Mouse (Mus musculus) limb, embryonic 14.5 days (tissue): Measurements from ENCODE around the gene Nabp2. TPM values are rescaled to one million over a fixed set of nuclear protein-coding genes. Genes with fewer than 3 reads are reported as not detected.

Source experiments
- ATAC-seq: fragments of 200-750 bp; cut with Nextera tagmentation; 2 replicates; pipeline ENCODE4 v1.8.0; 2017; ENCODE audit warnings: low read depth, moderate number of reproducible peaks, moderate TSS enrichment; ENCODE audit not compliant: low FRiP score
- DNase-seq: peaks from one replicate; pipeline ENCODE4 v3.0.0-alpha.2; 2015; ENCODE audit warnings: low spot score
- H3K27ac ChIP-seq: fragments of 300-500 bp; sonication (generic); replicated peaks from 2 replicates; pipeline ENCODE4 v1.5.1; 2014; ENCODE audit warnings: low read depth, mild to moderate bottlenecking, low read length, moderate library complexity, mixed read lengths
- H3K27me3 ChIP-seq: fragments of 300-500 bp; sonication (generic); 2 replicates; pipeline ENCODE4 v1.6.1; 2014; ENCODE audit warnings: low read length, mixed read lengths; ENCODE audit not compliant: control insufficient read depth, insufficient read depth
- H3K36me3 ChIP-seq: fragments of 300-500 bp; sonication (generic); 2 replicates; pipeline ENCODE4 v1.6.1; 2014; ENCODE audit warnings: mild to moderate bottlenecking, low read length, moderate library complexity, mixed read lengths; ENCODE audit not compliant: control insufficient read depth, insufficient read depth
- H3K4me1 ChIP-seq: fragments of 300-500 bp; sonication (generic); 2 replicates; pipeline ENCODE4 v1.6.1; 2014; ENCODE audit warnings: antibody characterized with exemption, low read length, mixed read lengths; ENCODE audit not compliant: control insufficient read depth, insufficient read depth
- H3K4me2 ChIP-seq: fragments of 300-500 bp; sonication (generic); replicated peaks from 2 replicates; pipeline ENCODE4 v1.6.1; 2014; ENCODE audit warnings: low read depth, mild to moderate bottlenecking, low read length, moderate library complexity; ENCODE audit not compliant: severe bottlenecking
- H3K4me3 ChIP-seq: fragments of 300-500 bp; sonication (generic); replicated peaks from 2 replicates; pipeline ENCODE4 v1.5.1; 2014; ENCODE audit warnings: low read length
- H3K9ac ChIP-seq: fragments of 300-500 bp; sonication (generic); 2 replicates; pipeline ENCODE4 v1.6.1; 2014; ENCODE audit warnings: mild to moderate bottlenecking, low read depth, low read length, moderate library complexity; ENCODE audit not compliant: severe bottlenecking
- H3K9me3 ChIP-seq: fragments of 300-500 bp; sonication (generic); 2 replicates; pipeline ENCODE4 v1.6.1; 2016; ENCODE audit warnings: low read length; ENCODE audit not compliant: control insufficient read depth
- POLR2A ChIP-seq: fragments of 200-500 bp; IDR thresholded peaks from 2 replicates; pipeline ENCODE4 v1.8.0; 2012; ENCODE audit warnings: inconsistent platforms, mild to moderate bottlenecking, moderate library complexity, borderline replicate concordance; ENCODE audit not compliant: insufficient read depth, insufficient read length; ENCODE audit errors: extremely low read depth
- WGBS: fragments of 180-500 bp; shearing (Covaris S2); extraction: QIAGEN DNeasy Blood & Tissue Kit; methylation state at CpG from one replicate; pipeline ENCODE4 v1.1.7; 2014; 5-methylcytosine and 5-hydroxymethylcytosine counted together
- polyA plus RNA-seq, 2 experiments: library from polyadenylated mRNA; depleted of rRNA in 1 of 2; stranded (reverse) in 1 of 2; unstranded in 1 of 2; fragments of >200 nt; fragmentation: Nextera tagmentation in 1 of 2; extraction: Ambion mirVana in 1 of 2; gene quantifications; 2 replicates each; pipeline versions ENCODE4 v1.2.1 to v1.2.3; 2012 to 2014

The Nabp2 gene
- polyA plus RNA-seq (2012; rRNA removed) (38.9 and 42.3 TPM in 2 replicates), polyA plus RNA-seq (2014; fragmentation: Nextera tagmentation; extraction: Ambion mirVana) (68.6 and 71.9 TPM in 2 replicates)

DNA sequence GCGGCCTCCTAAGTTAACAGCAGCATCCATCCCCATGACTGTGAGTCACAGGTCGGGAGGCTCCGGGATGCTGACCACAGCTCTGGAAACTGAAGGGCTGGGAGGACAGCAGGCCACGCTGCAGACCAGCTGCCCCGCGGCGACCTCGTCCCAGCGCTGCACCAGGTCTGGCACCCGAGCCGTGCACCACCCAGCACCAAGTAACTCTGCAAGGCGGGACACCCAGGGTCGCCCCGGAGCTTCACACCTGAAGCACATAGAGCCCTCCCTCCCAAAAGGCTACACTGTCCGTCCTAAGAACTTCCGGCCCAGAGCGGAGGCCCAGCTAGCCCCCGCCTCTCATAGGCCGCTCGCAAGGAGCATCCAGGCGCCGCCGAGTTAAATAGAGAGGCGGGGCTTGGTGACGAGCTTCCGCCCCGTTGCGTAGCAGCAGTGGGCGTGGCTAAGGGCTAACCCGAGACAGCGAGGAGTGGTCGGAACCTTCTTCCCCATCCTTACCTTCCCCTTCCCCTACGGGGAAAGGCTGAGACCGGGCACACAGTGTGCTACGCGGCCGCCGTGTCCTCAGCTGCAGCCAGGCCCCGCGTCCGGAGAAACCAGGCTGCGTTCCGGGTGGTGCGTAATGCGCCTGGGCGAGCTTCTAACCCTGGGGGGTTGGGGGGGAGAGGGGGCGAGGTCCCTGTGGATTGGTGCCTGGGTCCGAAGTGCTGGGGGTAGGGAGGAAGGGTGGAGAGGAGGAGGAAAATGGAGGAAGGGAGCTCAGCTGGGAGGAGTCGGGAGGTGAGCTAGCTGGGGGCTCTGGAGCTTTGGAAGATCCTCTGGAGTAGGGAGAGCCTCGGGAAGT lies at the start of gene Nabp2, which contains the start of gene Rnf41:
Nabp2 (minus strand) TSS at position 282 of the 844 bp plus-strand sequence.
Rnf41 (plus strand) TSS at position 447 of the 844 bp plus-strand sequence.
- peak within 1 kb of the TSS; percentile 89 for H3K27ac ChIP-seq
- H3K36me3 ChIP-seq, result peaks cover 34% of the 10 kb centered on the region
- peak; percentile 59; the same call in 1 of the 2 replicates for TF ChIP-seq POLR2A
- peak within 1 kb of the TSS; percentile 72 for H3K4me3 ChIP-seq
- peak; percentile 98 for DNase-seq
- no peaks in the 10 kb centered on the region for H3K27me3 ChIP-seq
- H3K9me3 ChIP-seq, result no peaks in the 10 kb centered on the region
- ATAC-seq, result peak; percentile 93
- peak within 1 kb of the TSS; percentile 97 for H3K4me2 ChIP-seq
- peak within 1 kb of the TSS; percentile 70 for H3K9ac ChIP-seq
- H3K4me1 ChIP-seq, result peaks cover 24% of the 10 kb centered on the region
- under 1% methylated on average over 45 of the region's 50 CpGs for WGBS

DNA sequence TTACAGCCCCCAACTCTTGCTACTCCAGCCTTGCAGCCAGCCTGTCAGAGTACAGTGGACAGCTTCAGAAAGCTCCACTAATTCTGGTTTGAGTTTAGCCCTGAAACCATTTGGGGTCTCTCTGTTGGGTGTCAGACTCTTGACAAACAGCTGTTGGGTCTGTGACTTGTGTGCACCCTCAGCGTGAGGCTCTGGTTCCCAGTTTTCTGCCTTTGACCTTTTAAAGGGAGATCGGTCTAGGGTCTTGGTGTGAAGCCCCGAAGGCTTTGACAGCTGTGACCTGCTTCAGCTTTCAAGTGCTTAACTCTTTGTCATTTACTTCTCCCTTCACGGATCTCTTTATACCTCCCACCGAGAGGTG lies 49.0 kb upstream of the Nabp2 start:
- 4% methylated on average over 5 of the region's 5 CpGs for WGBS
- no peak for ATAC-seq
- peaks cover 40% of the 10 kb centered on the region for H3K36me3 ChIP-seq
- H3K9me3 ChIP-seq, result no peaks in the 10 kb centered on the region
- no peak for DNase-seq
- no peaks in the 10 kb centered on the region for H3K27me3 ChIP-seq
- peak overlapping the region; percentile 96 for H3K9ac ChIP-seq
- TF ChIP-seq POLR2A, result no peak
- no peak overlapping the region; the same call in 1 of the 2 replicates for H3K27ac ChIP-seq
- peaks cover 10% of the 10 kb centered on the region for H3K4me1 ChIP-seq
- H3K4me3 ChIP-seq, result peak overlapping the region; percentile 95
- peak overlapping the region; percentile 62 for H3K4me2 ChIP-seq

DNA sequence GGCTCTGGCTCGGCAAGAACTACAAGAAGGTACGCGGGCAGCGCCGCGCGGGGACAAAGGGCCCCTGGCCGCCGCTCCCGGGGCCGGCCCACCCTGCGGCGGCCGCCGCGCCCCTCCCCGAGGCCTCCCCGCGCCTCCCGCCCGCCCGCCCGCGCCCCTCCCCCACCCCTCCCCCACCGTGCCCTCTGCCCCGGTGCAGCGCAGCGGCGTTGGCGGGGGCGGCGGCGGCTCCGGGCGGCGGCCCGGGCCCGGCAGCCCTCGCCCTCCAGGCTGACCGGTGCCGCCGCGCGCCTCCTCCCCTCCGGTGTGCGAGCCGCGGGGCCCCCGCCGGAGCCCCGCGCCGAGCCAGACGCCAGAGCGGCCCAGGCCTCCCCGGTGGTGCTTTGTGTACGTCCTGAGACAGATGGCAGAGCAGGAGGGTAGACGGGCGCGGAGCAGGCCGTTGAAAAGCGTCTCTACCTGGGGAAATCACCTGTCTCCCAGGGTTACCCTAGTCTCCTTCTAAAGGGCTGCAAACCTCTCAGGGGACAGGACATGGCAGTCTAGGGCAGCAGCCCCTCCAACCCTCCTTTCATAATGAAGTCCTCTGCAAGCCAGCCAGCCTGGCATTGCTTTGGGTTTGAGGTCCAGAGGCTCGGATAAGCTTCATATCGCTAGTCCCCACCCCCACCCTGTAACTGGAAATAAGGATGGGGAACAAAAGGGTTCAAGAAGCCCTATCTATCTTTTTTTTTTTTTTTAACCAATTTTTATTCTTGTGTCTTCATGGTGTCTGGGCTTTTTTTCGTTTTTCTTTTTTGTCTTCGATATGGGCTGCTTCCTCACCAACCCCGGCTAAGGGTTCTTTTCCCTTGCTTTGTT lies 48.3 kb upstream of the Nabp2 start:
- Histone ChIP-seq H3K9ac (peak overlapping the region; percentile 96), H3K4me1 (peaks cover 10% of the 10 kb centered on the region), H3K4me3 (peak overlapping the region; percentile 95), H3K9me3 (no peaks in the 10 kb centered on the region), H3K27ac (peak overlapping the region; percentile 95), H3K27me3 (no peaks in the 10 kb centered on the region), H3K36me3 (peaks cover 34% of the 10 kb centered on the region), H3K4me2 (peak overlapping the region; percentile 62)
- ATAC-seq, result peak; percentile 53
- peak; percentile 38; the same call in 1 of the 2 replicates for TF ChIP-seq POLR2A
- peak; percentile 11 for DNase-seq
- 1% methylated on average over 16 of the region's 67 CpGs for WGBS

- Histone ChIP-seq H3K36me3 (peaks cover 26% of the 10 kb centered on the region), H3K4me3 (peak within 1 kb of the TSS; percentile 95), H3K9ac (peak within 1 kb of the TSS; percentile 96), H3K4me1 (peaks cover 10% of the 10 kb centered on the region), H3K27ac (peak within 1 kb of the TSS; percentile 95), H3K9me3 (no peaks in the 10 kb centered on the region), H3K27me3 (no peaks in the 10 kb centered on the region), H3K4me2 (peak within 1 kb of the TSS; percentile 62)
- ATAC-seq, result peak; percentile 84
- WGBS, result 0% methylated on average over 26 of the region's 86 CpGs
- peak; percentile 61 for DNase-seq
- 0 out of 2 replicates have a peak, but pooled peaks have one; percentile 55 for TF ChIP-seq POLR2A
Measured at GRCm38 (mm10) chr10:128458719-128459408, 47.6 kb upstream of the Nabp2 start, which contains the start of gene Smarcc2. Gene Smarcc2 (plus strand): TSS chr10:128459248.
